Mouse (Mus musculus) kidney, embryonic 15.5 days (tissue): ENCODE measurements around the gene Fip1l1. TPM values are rescaled to one million over a fixed set of nuclear protein-coding genes. Genes with fewer than 3 reads are reported as not detected.

Experiments used
- ATAC-seq: fragments of 200-750 bp; cut with Nextera tagmentation; replicated peaks from 2 replicates; pipeline ENCODE4 v1.8.0; 2017; ENCODE audit warnings: moderate TSS enrichment; ENCODE audit not compliant: low FRiP score
- H3K27ac ChIP-seq: fragments of 300-500 bp; sonication (generic); 2 replicates; pipeline ENCODE4 v1.5.1; 2015; ENCODE audit warnings: mild to moderate bottlenecking, inconsistent platforms
- H3K27me3 ChIP-seq: fragments of 300-500 bp; sonication (generic); 2 replicates; pipeline ENCODE4 v1.6.1; 2015; ENCODE audit warnings: inconsistent platforms
- H3K36me3 ChIP-seq: fragments of 300-500 bp; sonication (generic); 2 replicates; pipeline ENCODE4 v1.6.1; 2015; ENCODE audit warnings: inconsistent platforms
- H3K4me1 ChIP-seq: fragments of 300-500 bp; sonication (generic); 2 replicates; pipeline ENCODE4 v1.6.1; 2015; ENCODE audit warnings: inconsistent platforms
- H3K4me2 ChIP-seq: fragments of 300-500 bp; sonication (generic); 2 replicates; pipeline ENCODE4 v1.6.1; 2015; ENCODE audit warnings: moderate library complexity, mild to moderate bottlenecking, inconsistent platforms
- H3K4me3 ChIP-seq: fragments of 300-500 bp; sonication (generic); replicated peaks from 2 replicates; pipeline ENCODE4 v1.5.1; 2015; ENCODE audit warnings: mild to moderate bottlenecking, inconsistent platforms
- H3K9ac ChIP-seq: fragments of 300-500 bp; sonication (generic); 2 replicates; pipeline ENCODE4 v1.6.1; 2015; ENCODE audit warnings: mild to moderate bottlenecking, inconsistent platforms
- H3K9me3 ChIP-seq: fragments of 300-500 bp; sonication (generic); replicated peaks from 2 replicates; pipeline ENCODE4 v1.6.1; 2016; ENCODE audit warnings: inconsistent platforms
- WGBS: fragments of 180-500 bp; shearing (Covaris S2); methylation state at CpG from one replicate; pipeline ENCODE4 v1.1.7; 2015; ENCODE audit warnings: mixed read lengths; 5-methylcytosine and 5-hydroxymethylcytosine counted together
- polyA plus RNA-seq: library from polyadenylated mRNA; unstranded; fragments of >200 nt; fragmentation: Nextera tagmentation; extraction: Ambion mirVana; gene quantifications from 2 replicates; pipeline ENCODE4 v1.2.1, GENCODE M21; 2015

Gene Fip1l1
- 100 and 104 TPM in 2 replicates for polyA plus RNA-seq

DNA sequence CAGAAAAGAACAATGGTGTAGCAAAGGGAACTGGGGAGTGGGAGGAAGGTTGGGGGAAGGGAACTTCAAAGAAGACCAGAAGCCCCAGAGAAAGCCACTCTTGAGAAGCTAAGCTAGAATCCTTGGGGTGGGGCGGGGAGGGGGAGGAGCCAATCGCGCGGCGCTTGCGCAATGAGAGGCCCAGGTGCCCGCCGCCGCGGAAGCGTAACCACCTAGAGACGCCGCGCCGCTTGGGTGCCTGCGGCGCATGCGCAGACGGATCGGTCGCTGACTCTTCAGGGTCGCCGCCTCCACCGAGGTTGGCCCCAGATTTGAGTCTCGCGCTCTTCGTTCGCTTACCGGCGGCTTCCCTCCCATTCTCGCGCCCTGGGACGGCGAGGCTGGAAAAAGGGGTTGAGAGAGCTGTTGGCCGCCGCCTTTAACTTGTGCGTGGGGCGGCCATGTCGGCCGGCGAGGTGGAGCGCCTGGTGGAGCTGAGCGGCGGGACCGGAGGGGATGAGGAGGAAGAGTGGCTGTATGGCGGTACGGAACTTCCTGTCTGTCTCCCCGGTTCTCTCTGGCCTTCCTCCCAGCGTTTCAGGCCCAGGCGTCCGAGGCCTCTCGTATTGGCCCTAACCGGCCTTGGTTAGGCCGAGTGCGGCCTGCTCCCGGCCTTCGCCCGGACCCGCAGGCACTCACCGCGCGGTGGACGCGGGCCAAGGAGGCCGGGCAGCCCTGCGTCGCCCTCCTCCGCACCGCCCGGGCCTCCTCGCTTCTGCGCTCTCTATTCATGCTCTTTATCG, at the start of gene Fip1l1:
TSS of gene Fip1l1 (plus strand) at position 210 of the 782 bp plus-strand sequence.
- Histone ChIP-seq H3K9me3 (no peaks in the 10 kb centered on the region), H3K9ac (peak within 1 kb of the TSS; percentile 85), H3K27ac (peak within 1 kb of the TSS; percentile 96), H3K4me2 (peak within 1 kb of the TSS; percentile 63), H3K27me3 (no peaks in the 10 kb centered on the region), H3K4me1 (peaks cover 26% of the 10 kb centered on the region), H3K36me3 (peaks cover 17% of the 10 kb centered on the region), H3K4me3 (peak within 1 kb of the TSS; percentile 72)
- under 1% methylated on average over 72 of the region's 73 CpGs for WGBS
- ATAC-seq = peak; percentile 90

DNA sequence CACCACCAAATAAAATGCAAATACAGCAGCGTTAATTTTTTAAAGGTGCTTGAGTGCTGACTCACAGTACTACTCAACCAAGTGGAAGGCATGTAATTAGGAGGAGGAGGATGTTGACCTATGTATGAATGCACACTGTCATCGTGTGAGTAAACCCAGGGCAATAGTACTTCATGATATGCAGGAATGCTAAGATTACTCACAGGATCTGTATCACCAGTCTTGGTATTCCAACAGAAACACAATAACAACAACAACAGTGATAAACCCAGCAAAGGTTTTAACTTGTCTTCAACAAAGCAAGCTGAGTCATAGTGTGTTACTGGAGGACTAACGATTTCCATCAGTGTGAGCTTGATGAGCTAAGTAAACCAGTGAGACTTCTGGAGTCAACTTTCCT, 42.5 kb upstream of the Fip1l1 start:
- no peaks in the 10 kb centered on the region for H3K36me3 ChIP-seq

DNA sequence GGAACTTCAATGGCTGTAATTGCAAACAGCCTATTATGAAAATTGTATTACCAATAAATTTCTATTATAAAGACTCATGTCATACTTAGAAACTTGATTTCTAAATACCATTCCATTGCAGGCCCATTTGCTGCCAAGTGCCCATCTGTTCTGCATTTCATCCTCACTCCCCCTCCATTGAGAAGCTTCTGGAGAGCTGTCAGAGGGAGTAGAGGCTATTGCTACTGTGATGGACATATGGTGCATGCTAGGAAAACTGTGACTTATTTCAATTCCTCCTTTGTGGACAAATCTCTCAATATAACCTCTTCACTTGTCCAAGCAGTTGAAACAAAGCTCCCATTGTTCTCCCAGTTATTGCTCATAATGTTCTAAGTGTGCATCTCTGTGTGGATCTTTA, 23.6 kb upstream of the Fip1l1 start:
- H3K4me3 ChIP-seq = no peak overlapping the region
- no peaks in the 10 kb centered on the region for H3K27me3 ChIP-seq
- no peak for ATAC-seq
- no peak overlapping the region for H3K27ac ChIP-seq
- no peaks in the 10 kb centered on the region for H3K4me1 ChIP-seq
- no peaks in the 10 kb centered on the region for H3K36me3 ChIP-seq
- H3K9me3 ChIP-seq = no peaks in the 10 kb centered on the region
- H3K4me2 ChIP-seq = no peak overlapping the region
- no peak overlapping the region for H3K9ac ChIP-seq

More for the DNA sequence above, 42.5 kb upstream of the Fip1l1 start:
- Histone ChIP-seq H3K4me1 (no peaks in the 10 kb centered on the region), H3K9ac (no peak overlapping the region), H3K27ac (no peak overlapping the region), H3K4me3 (no peak overlapping the region), H3K27me3 (no peaks in the 10 kb centered on the region), H3K9me3 (no peaks in the 10 kb centered on the region), H3K4me2 (no peak overlapping the region)
- no peak for ATAC-seq
- 85% methylated on average over 3 of the region's 3 CpGs for WGBS

DNA sequence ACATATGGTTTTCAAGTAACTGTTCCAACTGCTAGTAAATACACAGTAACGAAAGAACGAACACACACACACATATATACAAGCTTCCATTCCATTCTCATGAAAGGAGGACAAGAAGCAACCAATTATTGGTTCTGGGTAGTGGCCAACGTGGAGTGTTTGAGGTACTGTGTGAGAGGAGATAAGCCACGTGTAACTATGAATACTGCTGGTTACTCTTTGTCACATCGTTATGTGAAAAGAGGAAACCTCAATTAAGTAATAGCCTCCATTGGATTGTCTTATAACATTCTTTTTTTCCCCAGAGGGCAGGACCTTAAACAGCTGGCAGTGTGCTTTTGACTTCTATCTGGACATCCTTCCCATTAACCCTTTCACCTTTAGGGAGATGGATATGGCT, 8.2 kb upstream of the Fip1l1 start:
- H3K9me3 ChIP-seq = no peaks in the 10 kb centered on the region
- H3K27me3 ChIP-seq = no peaks in the 10 kb centered on the region
- no peak for ATAC-seq
- H3K27ac ChIP-seq = no peak overlapping the region
- 84% methylated on average over 5 of the region's 5 CpGs for WGBS
- H3K9ac ChIP-seq = no peak overlapping the region
- H3K4me3 ChIP-seq = no peak overlapping the region
- H3K4me1 ChIP-seq = peaks cover 14% of the 10 kb centered on the region
- H3K4me2 ChIP-seq = no peak overlapping the region
- H3K36me3 ChIP-seq = no peaks in the 10 kb centered on the region

DNA sequence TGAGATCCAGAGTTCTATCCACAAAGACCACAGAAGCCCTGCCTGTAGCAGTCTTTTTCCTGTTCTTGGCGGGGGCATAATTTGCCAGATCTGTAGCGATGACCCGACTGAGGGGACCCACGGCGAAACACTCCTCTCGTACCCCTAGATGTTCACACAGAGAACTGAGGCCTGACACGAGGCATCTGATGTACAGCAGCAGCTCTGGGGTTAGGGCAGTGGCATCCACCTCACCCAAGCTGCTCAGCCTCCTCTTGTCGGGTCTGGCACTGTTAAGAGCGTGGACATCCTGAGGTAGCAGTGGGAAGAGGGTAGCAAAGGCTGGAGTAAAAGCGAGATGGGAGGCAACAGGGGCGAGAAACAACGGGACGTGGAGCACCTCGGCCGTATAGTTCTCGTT, 4.5 kb upstream of the Fip1l1 start:
- no peak for ATAC-seq
- Histone ChIP-seq H3K36me3 (no peaks in the 10 kb centered on the region), H3K4me2 (peak overlapping the region; percentile 92), H3K27me3 (no peaks in the 10 kb centered on the region), H3K9me3 (no peaks in the 10 kb centered on the region), H3K27ac (no peak overlapping the region), H3K4me1 (peaks cover 16% of the 10 kb centered on the region), H3K4me3 (peak overlapping the region; percentile 74), H3K9ac (peak overlapping the region; percentile 63)
- WGBS = 21% methylated on average over 16 of the region's 16 CpGs

DNA sequence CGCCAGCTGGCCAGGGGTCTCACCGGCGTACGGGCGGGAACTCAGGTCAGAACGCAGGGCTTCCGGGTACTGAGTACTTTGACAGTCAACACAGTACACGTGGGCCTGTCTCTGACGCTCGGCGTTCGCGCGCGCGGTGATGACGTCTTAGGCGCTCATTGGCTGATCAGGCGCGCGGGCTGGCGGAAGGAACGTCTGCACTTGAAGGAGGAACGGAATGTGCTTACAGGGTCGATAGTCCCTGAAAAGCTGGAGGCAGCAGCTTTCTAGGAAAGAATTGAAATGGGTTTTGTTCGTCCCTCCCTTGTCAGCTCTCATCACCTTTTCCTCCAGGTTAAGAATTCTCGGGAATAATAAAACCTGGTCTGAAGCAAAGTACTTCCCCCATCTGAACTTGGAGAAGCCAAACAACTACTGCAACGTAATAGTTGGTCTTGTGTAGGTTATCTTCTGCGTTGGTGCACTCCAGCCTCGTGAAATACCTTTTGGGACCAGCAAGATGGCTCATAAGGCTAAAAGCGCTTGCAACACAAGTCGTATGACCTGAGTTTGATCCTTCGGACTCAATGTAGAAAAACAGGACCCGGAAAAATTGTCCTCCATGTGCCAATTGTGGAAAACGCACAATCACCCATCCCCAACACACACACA, 3.5 kb upstream of the Fip1l1 start, which contains the start of gene Scfd2:
TSS of gene Scfd2 (minus strand) at position 130 of the 651 bp plus-strand sequence.
- Histone ChIP-seq H3K27ac (peak within 1 kb of the TSS; percentile 39), H3K4me3 (peak within 1 kb of the TSS; percentile 74), H3K4me2 (peak within 1 kb of the TSS; percentile 92), H3K9ac (peak within 1 kb of the TSS; percentile 63), H3K9me3 (no peaks in the 10 kb centered on the region), H3K4me1 (peaks cover 19% of the 10 kb centered on the region), H3K36me3 (no peaks in the 10 kb centered on the region), H3K27me3 (no peaks in the 10 kb centered on the region)
- WGBS = 5% methylated on average over 35 of the region's 35 CpGs
- peak; percentile 89 for ATAC-seq

DNA sequence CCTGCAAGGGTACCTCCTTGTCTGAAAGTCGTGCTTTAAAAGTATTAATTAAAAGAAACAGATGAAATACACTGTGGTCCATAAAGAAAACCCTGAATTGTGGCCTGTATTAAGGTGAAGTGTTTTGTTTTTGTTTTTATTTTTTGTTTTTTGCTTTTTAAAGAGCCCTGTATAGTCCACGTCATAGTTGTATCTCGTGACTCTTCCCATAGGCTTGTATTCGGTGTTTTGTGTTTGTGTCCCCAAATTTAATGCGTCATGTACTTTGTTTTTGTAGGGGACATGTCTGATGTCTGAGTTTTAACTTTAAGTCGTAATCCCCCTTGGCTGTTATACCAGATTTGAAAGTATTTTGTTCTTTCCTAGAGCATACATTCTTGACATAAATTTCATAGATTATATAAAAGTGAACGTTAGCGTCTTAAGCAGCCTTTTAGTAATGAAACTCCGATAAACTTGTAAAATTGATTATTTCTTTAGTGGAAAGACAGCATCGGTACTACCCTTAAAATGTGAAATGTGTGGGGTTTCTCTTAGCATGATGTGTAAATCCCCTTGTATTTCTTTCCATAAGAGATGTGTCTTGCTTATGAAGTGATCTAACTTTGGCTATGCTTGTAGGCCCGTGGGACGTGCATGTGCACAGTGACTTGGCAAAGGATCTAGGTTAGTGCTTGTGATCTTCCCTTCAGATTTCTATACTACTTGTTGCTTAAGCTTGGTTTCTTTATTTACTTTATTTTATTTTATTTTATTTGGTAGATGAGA, 1.1 kb downstream of the Fip1l1 start:
- Histone ChIP-seq H3K27ac (peak overlapping the region; percentile 96; the same call in 1 of the 2 replicates), H3K4me2 (peak overlapping the region; percentile 63), H3K27me3 (no peaks in the 10 kb centered on the region), H3K36me3 (peaks cover 24% of the 10 kb centered on the region), H3K4me1 (peaks cover 19% of the 10 kb centered on the region), H3K9me3 (no peaks in the 10 kb centered on the region), H3K9ac (peak overlapping the region; percentile 85), H3K4me3 (peak overlapping the region; percentile 72)
- 42% methylated on average over 12 of the region's 12 CpGs for WGBS
- ATAC-seq = no peak

DNA sequence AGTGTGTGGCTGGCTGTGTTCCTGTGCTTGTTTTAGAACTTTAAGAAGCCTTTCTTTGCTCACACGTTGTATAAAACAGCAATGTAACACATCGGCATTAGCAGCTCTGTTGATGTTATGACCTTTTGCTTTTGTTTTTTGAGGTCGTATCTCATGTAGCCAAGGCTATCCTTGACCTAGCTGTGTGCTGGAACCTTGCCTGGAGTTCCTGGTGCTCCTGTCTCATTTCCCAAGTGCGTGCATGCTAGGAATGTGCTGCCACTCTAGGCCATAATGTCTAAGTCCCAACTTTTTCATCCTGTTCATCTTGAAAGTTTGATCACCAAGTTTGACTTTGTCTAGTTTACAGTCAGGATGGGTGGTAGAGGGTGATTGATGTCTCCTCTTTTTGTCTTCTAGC, 10.4 kb downstream of the Fip1l1 start:
- H3K27me3 ChIP-seq = no peaks in the 10 kb centered on the region
- H3K4me3 ChIP-seq = no peak overlapping the region
- no peaks in the 10 kb centered on the region for H3K4me1 ChIP-seq
- no peak overlapping the region for H3K9ac ChIP-seq
- H3K36me3 ChIP-seq = peaks cover 80% of the 10 kb centered on the region
- ATAC-seq = no peak
- no peak overlapping the region for H3K4me2 ChIP-seq
- WGBS = 86% methylated on average over 4 of the region's 4 CpGs
- H3K9me3 ChIP-seq = no peaks in the 10 kb centered on the region
- no peak overlapping the region for H3K27ac ChIP-seq

DNA sequence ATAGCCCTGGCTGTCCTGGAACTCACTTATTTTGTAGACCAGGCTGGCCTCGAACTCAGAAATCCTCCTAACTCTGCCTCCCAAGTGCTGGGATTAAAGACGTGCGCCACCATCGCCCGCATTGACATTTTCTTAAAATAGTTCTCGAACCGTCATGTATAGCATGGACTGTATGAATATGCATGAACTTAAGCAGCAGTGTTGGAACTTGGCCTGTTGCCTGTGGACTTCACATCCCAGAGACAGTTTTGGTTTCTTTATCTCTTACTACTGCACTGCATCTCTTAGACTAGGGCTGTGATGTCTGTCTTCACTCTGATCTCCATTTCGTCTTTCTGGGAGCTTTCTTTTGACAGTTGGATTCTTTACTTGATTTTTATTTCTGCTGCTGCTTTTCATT, 14.3 kb downstream of the Fip1l1 start:
- H3K9ac ChIP-seq = no peak overlapping the region
- no peak overlapping the region for H3K4me2 ChIP-seq
- no peaks in the 10 kb centered on the region for H3K27me3 ChIP-seq
- WGBS = 92% methylated on average over 8 of the region's 8 CpGs
- no peak overlapping the region for H3K4me3 ChIP-seq
- H3K4me1 ChIP-seq = no peaks in the 10 kb centered on the region
- no peak for ATAC-seq
- no peak overlapping the region for H3K27ac ChIP-seq
- no peaks in the 10 kb centered on the region for H3K9me3 ChIP-seq
- H3K36me3 ChIP-seq = peaks cover 77% of the 10 kb centered on the region

DNA sequence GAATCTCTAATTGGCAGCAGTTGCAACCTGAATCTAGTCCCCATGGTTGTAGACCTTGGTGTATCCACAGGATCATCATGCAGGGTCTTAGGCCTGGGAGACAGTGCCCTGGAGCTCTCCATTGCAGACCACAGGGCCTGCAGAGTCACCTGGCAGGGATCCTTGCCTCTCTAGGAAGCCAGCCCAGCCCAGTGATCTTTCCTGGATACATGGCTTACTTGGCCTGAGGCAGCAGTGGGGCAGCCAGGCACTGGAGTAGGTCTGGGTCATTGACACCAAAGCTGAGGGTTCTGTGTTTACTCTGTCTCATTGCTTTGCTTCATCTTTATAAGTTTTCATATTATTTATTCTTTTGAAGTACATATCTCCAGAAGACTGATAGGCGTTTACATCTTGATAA, 25.9 kb downstream of the Fip1l1 start:
- no peak overlapping the region for H3K9ac ChIP-seq
- no peak for ATAC-seq
- H3K4me3 ChIP-seq = no peak overlapping the region
- H3K9me3 ChIP-seq = no peaks in the 10 kb centered on the region
- H3K27me3 ChIP-seq = no peaks in the 10 kb centered on the region
- no peaks in the 10 kb centered on the region for H3K4me1 ChIP-seq
- H3K36me3 ChIP-seq = peaks cover 77% of the 10 kb centered on the region
- 91% methylated on average over 1 of the region's 1 CpGs for WGBS
- H3K4me2 ChIP-seq = no peak overlapping the region
- H3K27ac ChIP-seq = no peak overlapping the region

DNA sequence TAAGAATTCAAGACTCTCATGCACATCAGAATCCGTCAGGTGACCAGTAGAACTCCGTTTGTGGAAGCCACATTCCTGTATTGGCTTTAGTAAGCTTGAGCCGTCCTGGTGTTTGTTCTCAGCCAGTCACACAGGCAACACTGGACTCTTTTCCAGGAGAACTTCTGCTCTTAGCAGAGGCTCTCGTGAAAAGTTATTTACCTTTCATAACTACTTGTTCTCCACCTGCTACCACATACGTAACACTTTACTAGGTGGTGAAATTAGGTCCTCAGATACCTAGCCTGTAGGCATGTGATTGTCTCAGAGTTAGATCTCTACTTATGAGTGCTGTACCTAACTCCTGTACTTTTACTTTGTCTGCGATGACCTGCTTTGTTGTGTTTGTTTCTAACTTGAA, 36.5 kb downstream of the Fip1l1 start:
- Histone ChIP-seq H3K9ac (no peak overlapping the region), H3K9me3 (no peaks in the 10 kb centered on the region), H3K27ac (no peak overlapping the region), H3K4me3 (no peak overlapping the region), H3K4me2 (no peak overlapping the region), H3K36me3 (peaks cover 62% of the 10 kb centered on the region), H3K27me3 (no peaks in the 10 kb centered on the region), H3K4me1 (no peaks in the 10 kb centered on the region)
- 90% methylated on average over 6 of the region's 6 CpGs for WGBS
- no peak for ATAC-seq

DNA sequence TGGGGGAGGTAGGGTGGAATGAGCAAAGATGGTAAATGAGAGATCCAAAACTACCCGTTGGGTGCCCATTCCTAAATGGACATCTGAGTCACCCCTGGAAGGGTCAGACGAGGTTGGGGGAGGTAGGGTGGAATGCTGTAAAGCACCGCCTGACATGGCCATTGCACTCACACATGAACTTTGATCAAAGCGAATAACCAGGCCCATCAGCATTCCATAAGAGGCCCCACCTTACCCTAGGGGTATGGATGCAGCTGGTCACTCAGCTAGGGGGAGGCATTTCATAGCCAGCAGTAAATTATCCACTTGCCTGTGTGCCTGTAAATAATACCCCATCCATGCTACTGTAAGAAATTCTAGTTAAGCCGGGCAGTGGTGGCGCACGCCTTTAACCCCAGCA, 53.9 kb downstream of the Fip1l1 start:
- Histone ChIP-seq H3K4me1 (no peaks in the 10 kb centered on the region), H3K36me3 (peaks cover 90% of the 10 kb centered on the region)
- ATAC-seq = 0 out of 2 replicates have a peak, but pooled peaks have one; percentile 43

More for the DNA sequence above, 53.9 kb downstream of the Fip1l1 start:
- H3K4me2 ChIP-seq = no peak overlapping the region
- 69% methylated on average over 7 of the region's 7 CpGs for WGBS
- H3K4me3 ChIP-seq = no peak overlapping the region
- H3K27ac ChIP-seq = no peak overlapping the region
- no peak overlapping the region for H3K9ac ChIP-seq
- H3K27me3 ChIP-seq = no peaks in the 10 kb centered on the region
- no peaks in the 10 kb centered on the region for H3K9me3 ChIP-seq
